Mouse (Mus musculus) liver, postnatal 0 days (tissue): ENCODE measurements at regions not wholly inside any gene's neighbourhood (a gene's known extent, or its start where the extent isn't known, plus 50 kb on each side); places are given as distances from the start of the nearest gene placed in this dataset.

ENCODE experiments used
- ATAC-seq: fragments of 200-750 bp; cut with Nextera tagmentation; 2 replicates; pipeline ENCODE4 v1.8.0; 2017; ENCODE audit warnings: mild to moderate bottlenecking, moderate library complexity
- DNase-seq: peaks from one replicate; pipeline ENCODE4 v3.0.0-alpha.2; 2016
- H3K27ac ChIP-seq: fragments of 300-500 bp; sonication (generic); 2 replicates; pipeline ENCODE4 v1.5.1; 2014; ENCODE audit warnings: antibody characterized with exemption, moderate library complexity, mild to moderate bottlenecking, low read depth
- H3K27me3 ChIP-seq: fragments of 300-500 bp; sonication (generic); 2 replicates; pipeline ENCODE4 v1.6.1; 2014; ENCODE audit warnings: low read length, control low read depth, mixed read lengths; ENCODE audit not compliant: insufficient read depth
- H3K36me3 ChIP-seq: fragments of 300-500 bp; sonication (generic); replicated peaks from 2 replicates; pipeline ENCODE4 v1.6.1; 2014; ENCODE audit warnings: mild to moderate bottlenecking, control low read depth, low read length, moderate library complexity, mixed read lengths; ENCODE audit not compliant: insufficient read depth
- H3K4me1 ChIP-seq: fragments of 300-500 bp; sonication (generic); 2 replicates; pipeline ENCODE4 v1.6.1; 2014; ENCODE audit warnings: antibody characterized with exemption, mild to moderate bottlenecking, control low read depth; ENCODE audit not compliant: insufficient read depth
- H3K4me2 ChIP-seq: fragments of 300-500 bp; sonication (generic); 2 replicates; pipeline ENCODE4 v1.6.1; 2014; ENCODE audit warnings: low read depth, mild to moderate bottlenecking, low read length, moderate library complexity, mixed read lengths
- H3K4me3 ChIP-seq: fragments of 300-500 bp; sonication (generic); 2 replicates; pipeline ENCODE4 v1.5.1; 2014; ENCODE audit warnings: low read depth, low read length
- H3K9ac ChIP-seq: fragments of 300-500 bp; sonication (generic); replicated peaks from 2 replicates; pipeline ENCODE4 v1.6.1; 2014; ENCODE audit warnings: mild to moderate bottlenecking, moderate library complexity
- H3K9me3 ChIP-seq: fragments of 300-500 bp; sonication (generic); 2 replicates; pipeline ENCODE4 v1.6.1; 2016; ENCODE audit warnings: mild to moderate bottlenecking, control low read depth, low read length, mixed read lengths
- CTCF ChIP-seq: sonication (generic); IDR thresholded peaks from 2 replicates; pipeline ENCODE4 v1.5.1; 2016; ENCODE audit warnings: antibody characterized with exemption, low read depth
- EP300 ChIP-seq: IDR thresholded peaks from 2 replicates; pipeline ENCODE4 v1.6.1; 2016; ENCODE audit warnings: antibody characterized with exemption, low read depth, mild to moderate bottlenecking
- WGBS: fragments of 180-500 bp; shearing (Covaris S2); extraction: QIAGEN DNeasy Blood & Tissue Kit; methylation state at CpG from one replicate; pipeline ENCODE4 v1.1.7; 2014; ENCODE audit not compliant: insufficient replicate concordance; 5-methylcytosine and 5-hydroxymethylcytosine counted together

GRCm38 (mm10) chr7:136607278-136608120 is 286.9 kb upstream of the Mgmt start:
- Histone ChIP-seq H3K36me3 (no peaks in the 10 kb centered on the region), H3K9ac (no peak overlapping the region), H3K4me3 (no peak overlapping the region), H3K27me3 (no peaks in the 10 kb centered on the region), H3K4me2 (no peak overlapping the region), H3K27ac (no peak overlapping the region), H3K9me3 (no peaks in the 10 kb centered on the region), H3K4me1 (no peaks in the 10 kb centered on the region)
- TF ChIP-seq CTCF: no peak
- no peak for TF ChIP-seq EP300
- ATAC-seq: no peak
- DNase-seq: no peak
- 73% methylated on average over 7 of the region's 7 CpGs for WGBS

- Histone ChIP-seq H3K4me3 (no peak overlapping the region), H3K9me3 (no peaks in the 10 kb centered on the region), H3K27ac (no peak overlapping the region), H3K9ac (no peak overlapping the region), H3K4me2 (no peak overlapping the region), H3K27me3 (no peaks in the 10 kb centered on the region), H3K36me3 (no peaks in the 10 kb centered on the region), H3K4me1 (no peaks in the 10 kb centered on the region)
- no peak for TF ChIP-seq EP300
- no peak for TF ChIP-seq CTCF
- ATAC-seq (no peak), DNase-seq (no peak)
- WGBS: 72% methylated on average over 4 of the region's 4 CpGs
Observed at GRCm38 (mm10) chr7:136613496-136613895, 280.9 kb upstream of the Mgmt start.

GRCm38 (mm10) chr7:136624496-136624895 is 269.9 kb upstream of the Mgmt start:
- whole genome bisulfite sequencing: 76% methylated on average over 4 of the region's 4 CpGs
- ATAC-seq: no peak
- H3K4me2 ChIP-seq: no peak overlapping the region
- no peaks in the 10 kb centered on the region for H3K4me1 ChIP-seq
- no peaks in the 10 kb centered on the region for H3K27me3 ChIP-seq
- no peak overlapping the region for H3K9ac ChIP-seq
- no peak overlapping the region for H3K27ac ChIP-seq
- no peaks in the 10 kb centered on the region for H3K36me3 ChIP-seq
- DNase-seq: no peak
- TF ChIP-seq CTCF: no peak
- TF ChIP-seq EP300: no peak
- H3K9me3 ChIP-seq: no peaks in the 10 kb centered on the region
- H3K4me3 ChIP-seq: no peak overlapping the region

- no peak for DNase-seq
- Histone ChIP-seq H3K9ac (no peak overlapping the region), H3K4me1 (no peaks in the 10 kb centered on the region), H3K27ac (no peak overlapping the region), H3K9me3 (no peaks in the 10 kb centered on the region), H3K4me2 (no peak overlapping the region), H3K4me3 (no peak overlapping the region), H3K27me3 (no peaks in the 10 kb centered on the region), H3K36me3 (no peaks in the 10 kb centered on the region)
- TF ChIP-seq CTCF (no peak), EP300 (no peak)
- WGBS: 64% methylated on average over 3 of the region's 3 CpGs
- ATAC-seq: no peak
Observed at GRCm38 (mm10) chr7:136631089-136631488, 263.3 kb upstream of the Mgmt start.

GRCm38 (mm10) chr7:136640160-136640559 is 254.3 kb upstream of the Mgmt start:
- Histone ChIP-seq H3K27me3 (peaks cover 2% of the 10 kb centered on the region; the same call in 1 of the 2 replicates), H3K4me1 (no peaks in the 10 kb centered on the region), H3K9me3 (no peaks in the 10 kb centered on the region), H3K4me2 (no peak overlapping the region), H3K9ac (no peak overlapping the region), H3K36me3 (no peaks in the 10 kb centered on the region), H3K4me3 (no peak overlapping the region), H3K27ac (no peak overlapping the region)
- WGBS: 33% methylated on average over 5 of the region's 5 CpGs
- DNase-seq: no peak
- no peak for ATAC-seq
- no peak for TF ChIP-seq EP300
- no peak for TF ChIP-seq CTCF

GRCm38 (mm10) chr7:136640771-136641170 is 253.6 kb upstream of the Mgmt start:
- Histone ChIP-seq H3K4me1 (no peaks in the 10 kb centered on the region), H3K4me2 (no peak overlapping the region), H3K27me3 (peaks cover 2% of the 10 kb centered on the region; the same call in 1 of the 2 replicates), H3K9ac (no peak overlapping the region), H3K36me3 (no peaks in the 10 kb centered on the region), H3K27ac (no peak overlapping the region), H3K9me3 (no peaks in the 10 kb centered on the region), H3K4me3 (no peak overlapping the region)
- 71% methylated on average over 7 of the region's 7 CpGs for WGBS
- TF ChIP-seq CTCF (no peak), EP300 (no peak)
- no peak for ATAC-seq
- DNase-seq: no peak
